Mouse (Mus musculus): ENCODE results near the gene Pigv. TPM values are rescaled to one million over a fixed set of nuclear protein-coding genes. Genes with fewer than 3 reads are reported as not detected.
"Not testable (repeated sequence)": the region's sequence is repeated elsewhere in the genome, so short reads cannot be mapped to it uniquely, and the experiment has no call there.

Pigv gene
- total RNA-seq, 2 experiments from 2014 or later: 6.8 to 9.1 TPM

DNA sequence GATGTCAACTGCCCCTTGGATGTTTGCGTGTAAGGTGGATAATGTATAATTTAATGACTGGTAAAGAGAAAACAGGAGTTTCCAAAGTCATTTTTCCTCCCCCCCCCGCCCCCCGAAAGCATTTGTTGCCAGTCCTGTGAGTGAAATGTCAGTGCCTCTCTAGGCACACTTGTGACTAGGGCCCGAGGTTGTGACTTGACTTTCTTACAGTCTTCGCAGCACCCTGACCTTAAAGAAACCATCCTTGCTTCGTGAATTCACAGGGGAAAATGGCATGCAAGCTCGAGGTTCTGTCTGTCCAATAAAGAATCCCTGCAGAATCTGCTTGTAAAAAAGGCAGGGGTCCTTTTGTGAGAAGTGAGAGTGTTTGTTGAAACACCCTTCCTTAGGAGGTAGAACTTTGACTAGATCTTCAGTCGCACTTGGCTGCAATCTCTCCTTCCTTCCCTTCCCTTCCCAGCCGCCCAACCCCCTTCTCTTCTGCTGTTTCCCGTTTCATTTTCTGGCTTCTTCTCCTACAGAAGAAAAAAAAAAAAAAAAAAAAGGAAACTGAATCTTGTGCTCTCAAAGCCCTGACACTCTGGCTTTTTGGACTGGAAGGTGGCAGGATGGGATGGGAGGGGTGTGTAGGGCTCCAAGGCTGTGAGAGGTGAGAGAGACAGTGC, 1.4 kb upstream of the Pigv start:
- peak in 1 of 2 experiments; percentile 50 for DNase-seq (ENCODE audit: low spot score in 2 of 2)

DNA sequence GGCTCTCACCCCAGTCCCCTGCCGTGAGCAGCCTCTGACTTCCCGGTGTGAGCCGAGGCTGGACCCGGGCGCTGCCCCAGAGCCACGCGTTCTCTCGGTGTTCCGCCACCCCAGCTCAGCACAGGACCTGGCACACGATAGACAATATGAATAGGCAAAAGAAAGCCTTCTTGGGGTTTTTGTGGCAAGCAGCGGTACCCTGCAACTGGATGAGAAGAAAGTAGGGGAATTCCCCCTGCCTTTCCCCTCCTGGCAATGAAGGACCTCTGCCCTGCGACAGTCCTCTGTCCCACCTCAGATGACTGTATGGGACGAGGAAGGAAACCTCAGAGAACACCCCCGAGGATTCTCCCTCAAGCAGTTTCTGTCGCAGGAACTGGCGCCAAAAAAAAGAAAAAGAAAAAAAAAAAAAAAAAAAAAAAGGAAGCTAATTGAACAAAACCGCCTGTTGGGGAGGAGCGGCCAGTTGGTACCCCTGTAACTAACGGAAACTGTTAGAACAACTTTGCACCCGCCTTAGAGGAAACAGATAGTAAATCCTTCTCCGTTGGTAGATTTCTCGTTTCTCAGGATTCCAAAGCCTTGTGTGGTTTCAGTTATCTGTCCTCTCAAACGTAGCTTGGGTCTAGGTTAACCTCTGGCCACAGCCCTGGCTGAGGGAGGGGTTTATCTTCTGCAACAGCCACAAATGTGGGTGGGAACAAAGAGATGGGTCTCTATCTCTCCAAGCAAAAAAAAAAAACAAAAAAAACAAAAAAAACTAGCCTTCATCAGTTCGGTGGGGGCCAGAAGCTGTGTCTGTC, 599 bp upstream of the Pigv start:
- DNase-seq (ENCODE audit: low spot score in 2 of 2): no peak

DNA sequence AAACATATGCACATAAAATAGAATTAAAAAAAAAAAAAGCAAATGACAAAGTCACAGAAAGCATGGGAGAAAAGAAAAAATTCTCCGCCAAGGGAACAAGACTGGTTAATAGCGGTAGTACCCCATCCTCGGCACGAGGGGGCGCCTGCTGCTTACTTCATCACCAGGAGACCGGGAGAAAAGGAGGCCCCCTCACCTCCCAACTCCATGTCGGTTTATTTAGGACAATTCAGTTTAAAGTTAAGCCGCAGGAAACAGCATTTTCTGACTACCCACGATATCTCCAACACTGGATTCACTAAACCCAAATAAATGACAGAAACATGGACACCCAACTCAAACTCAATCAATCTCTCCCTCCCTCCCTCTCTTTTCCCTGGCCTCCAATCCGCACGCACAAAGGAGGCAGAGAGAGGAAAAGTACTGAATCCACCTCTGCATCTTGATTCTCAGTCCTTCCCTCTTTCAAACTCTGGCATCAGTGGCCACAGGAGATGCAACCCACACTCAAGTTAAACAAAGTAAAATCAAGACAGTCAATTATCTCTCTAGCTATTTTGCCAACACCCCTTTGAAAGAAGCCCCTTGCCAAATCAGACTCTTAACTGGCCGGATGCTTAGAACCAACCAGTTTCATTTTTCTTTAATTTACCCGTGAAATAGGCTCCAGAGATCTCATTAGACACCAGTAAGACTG, 1.1 kb downstream of the Pigv start:
- DNase-seq (ENCODE audit: low spot score in 2 of 2): peak; percentile 83 to 92

- no peak for DNase-seq (ENCODE audit: low spot score in 2 of 2)
These were observed 2.7 kb downstream of the Pigv start for GRCm38 (mm10) chr4:133669652-133670210.

- no peak for DNase-seq (ENCODE audit: low spot score in 2 of 2)
These were observed 3.9 kb downstream of the Pigv start for GRCm38 (mm10) chr4:133668537-133668936.

- DNase-seq (ENCODE audit: low spot score in 2 of 2): no peak
These were observed 6.2 kb downstream of the Pigv start for GRCm38 (mm10) chr4:133666199-133666598.

GRCm38 (mm10) chr4:133665118-133665517, 7.3 kb downstream of the Pigv start:
- no peak for DNase-seq (ENCODE audit: low spot score in 2 of 2)

DNA sequence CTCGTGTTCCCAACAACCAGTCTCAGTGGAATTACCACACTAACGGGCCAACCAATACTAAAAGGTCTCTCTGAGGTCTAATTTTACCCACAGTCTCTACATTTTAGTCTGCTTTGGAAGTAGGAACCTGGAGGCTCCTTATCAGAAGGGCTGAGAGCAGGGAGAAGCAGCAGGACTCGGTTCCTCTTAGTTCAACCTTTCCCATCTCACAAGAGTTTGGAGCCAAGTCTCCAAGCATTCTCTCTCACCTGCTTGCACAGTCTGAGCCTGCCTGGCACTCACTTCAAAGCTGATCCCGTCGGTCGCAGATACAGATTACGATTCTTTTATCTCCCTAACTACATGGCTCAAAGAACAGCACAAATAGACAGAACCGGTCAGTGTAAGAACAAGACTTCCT, 9.5 kb downstream of the Pigv start:
- no peak for DNase-seq (ENCODE audit: low spot score in 2 of 2)

DNA sequence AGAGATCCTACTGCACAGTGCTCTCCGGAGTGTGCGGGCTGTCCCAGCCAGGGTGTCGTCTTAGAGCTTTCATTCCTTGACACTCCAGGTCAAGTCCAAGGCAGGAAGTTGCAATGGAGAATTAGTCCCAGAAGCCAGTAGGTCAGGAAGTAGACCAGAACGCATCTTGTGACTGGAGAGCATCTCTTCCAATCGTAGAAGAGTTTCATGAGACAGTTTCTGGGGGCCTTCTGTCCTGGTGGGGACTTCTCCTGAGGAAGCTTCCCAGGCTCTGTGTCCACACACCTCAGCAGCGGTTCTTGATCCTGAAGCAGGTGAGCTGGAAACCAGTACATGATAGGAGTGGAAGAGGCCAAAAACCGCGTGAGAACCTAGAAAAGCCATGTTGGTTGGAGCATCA, 10.0 kb downstream of the Pigv start:
- no peak for DNase-seq (ENCODE audit: low spot score in 2 of 2)

GRCm38 (mm10) chr4:133660193-133661155, 12.0 kb downstream of the Pigv start:
- peak; percentile 87 to 94 for DNase-seq (ENCODE audit: low spot score in 2 of 2)

GRCm38 (mm10) chr4:133659497-133660192, 12.8 kb downstream of the Pigv start:
- no peak for DNase-seq (ENCODE audit: low spot score in 2 of 2)

- no peak for DNase-seq (ENCODE audit: low spot score in 2 of 2)
These were observed 13.7 kb downstream of the Pigv start for GRCm38 (mm10) chr4:133658729-133659128.

DNA sequence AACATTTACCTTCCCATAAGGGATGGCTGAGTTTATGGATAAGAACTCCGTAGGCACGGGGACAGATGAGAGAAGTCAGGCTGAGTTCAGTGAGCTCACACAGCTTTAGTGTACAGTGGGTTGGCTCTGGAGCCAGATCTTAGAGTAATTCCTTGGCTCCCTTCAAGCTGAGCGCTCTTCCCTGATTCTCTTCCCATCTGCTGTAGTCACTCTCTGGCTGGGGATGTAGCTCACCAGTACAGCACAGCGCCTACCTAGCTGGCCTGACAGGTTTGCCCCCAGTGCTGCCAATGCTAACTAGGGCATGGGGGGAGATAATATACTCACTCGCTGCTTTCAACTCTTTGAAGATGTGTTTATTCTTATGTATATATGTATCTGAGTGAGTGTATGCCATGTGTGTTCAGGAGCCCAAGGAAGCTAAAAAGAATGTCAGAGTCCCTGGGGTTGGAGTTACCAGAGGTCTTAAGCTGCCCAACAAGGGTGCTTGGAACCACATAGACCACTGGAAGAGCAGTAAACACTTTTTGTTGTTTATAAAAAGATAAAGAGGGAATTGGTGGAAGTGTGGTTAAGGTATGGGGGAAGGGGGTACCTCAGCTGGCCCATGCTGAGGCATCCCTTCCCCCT, 14.5 kb downstream of the Pigv start:
- no peak for DNase-seq (ENCODE audit: low spot score in 2 of 2)

- DNase-seq (ENCODE audit: low spot score in 2 of 2): no peak
These were observed 15.4 kb downstream of the Pigv start for GRCm38 (mm10) chr4:133656997-133657396.

GRCm38 (mm10) chr4:133656294-133656693, 16.2 kb downstream of the Pigv start:
- DNase-seq (ENCODE audit: low spot score in 2 of 2): no peak

DNA sequence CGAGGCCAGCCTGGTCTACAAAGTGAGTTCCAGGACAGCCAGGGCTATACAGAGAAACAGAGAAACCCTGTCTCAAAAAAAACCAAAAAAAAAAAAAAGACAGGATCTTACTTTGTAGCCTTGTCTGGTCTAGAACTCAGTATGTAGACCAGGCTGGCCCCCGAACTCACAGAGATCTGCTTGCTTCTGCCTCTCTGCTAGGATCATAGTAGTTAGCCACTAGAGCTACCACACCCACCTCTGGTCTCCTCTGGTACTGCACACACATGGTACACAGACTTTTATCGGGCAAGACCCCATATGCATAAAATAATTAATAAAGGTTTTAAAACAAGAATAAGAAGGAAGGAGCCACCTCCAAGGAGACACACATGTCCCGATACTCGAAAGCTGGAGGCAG, 18.4 kb downstream of the Pigv start:
- not testable (repeated sequence) for DNase-seq (ENCODE audit: low spot score in 2 of 2)

DNA sequence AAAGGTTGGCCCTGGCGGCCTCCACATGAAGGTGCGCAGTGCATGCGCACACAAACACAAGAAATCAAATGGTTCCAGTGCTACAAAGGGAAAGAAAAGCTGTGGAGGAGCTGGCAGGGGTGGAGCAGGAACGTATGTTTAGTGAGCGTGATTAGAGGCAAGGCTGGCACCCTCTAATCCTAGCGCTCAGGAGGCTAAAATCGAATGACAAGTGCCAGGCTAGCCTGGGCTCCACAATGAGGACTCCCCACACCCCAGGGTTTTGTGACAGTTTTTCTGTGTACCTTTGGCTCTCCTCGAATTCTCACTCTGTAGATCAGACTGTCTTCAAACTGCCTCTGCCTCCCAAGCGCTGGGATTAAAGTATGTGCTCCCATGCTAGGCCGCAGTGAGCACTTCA, 19.7 kb downstream of the Pigv start:
- DNase-seq (ENCODE audit: low spot score in 2 of 2): no peak

DNA sequence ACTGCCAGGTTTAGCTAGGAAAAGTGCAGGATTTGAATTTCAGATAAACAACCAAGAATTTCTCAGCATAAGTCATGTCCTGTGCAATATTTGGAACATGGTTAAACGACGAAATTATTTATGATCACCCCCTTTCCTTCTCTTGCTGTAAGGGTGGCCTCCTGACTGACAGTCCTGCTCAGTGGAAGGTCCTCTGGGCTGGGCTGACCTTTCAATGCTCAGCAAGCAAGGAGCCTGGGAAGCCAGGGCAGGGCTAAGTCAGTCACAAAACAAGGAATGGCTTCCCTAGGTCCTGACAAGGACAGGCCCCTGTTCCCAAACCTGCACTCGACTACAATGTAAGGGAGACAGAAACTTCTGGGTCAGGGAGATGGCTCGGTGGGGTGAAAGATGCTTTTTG, 20.5 kb downstream of the Pigv start:
- no peak for DNase-seq (ENCODE audit: low spot score in 2 of 2)

DNA sequence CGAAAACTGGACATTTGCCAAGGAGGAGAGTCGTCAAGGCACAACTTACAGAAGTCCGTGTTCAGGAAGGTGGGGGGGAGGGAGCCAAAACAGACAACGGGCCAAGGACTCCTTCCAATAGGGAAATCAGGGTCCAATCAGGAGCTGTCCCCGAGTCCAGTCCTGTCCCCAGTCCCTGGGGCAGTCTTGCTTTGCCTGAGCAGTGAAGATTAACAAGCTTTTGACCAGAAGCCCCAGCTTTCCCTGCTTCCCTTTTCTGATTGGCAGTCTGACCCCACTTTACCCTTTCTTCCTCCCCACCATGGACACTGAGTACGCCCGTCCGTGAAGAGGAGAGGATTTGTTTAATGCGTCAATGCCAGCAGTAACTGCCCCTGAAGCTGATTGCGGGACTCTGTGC, 21.0 kb downstream of the Pigv start:
- no peak for DNase-seq (ENCODE audit: low spot score in 2 of 2)
